Mouse (Mus musculus) forebrain, embryonic 14.5 days (tissue): ENCODE data around the gene Car8. TPM values are rescaled to one million over a fixed set of nuclear protein-coding genes. Genes with fewer than 3 reads are reported as not detected.

Experiments used
- ATAC-seq: fragments of 200-750 bp; cut with Nextera tagmentation; 2 replicates; pipeline ENCODE4 v1.8.0; 2017; ENCODE audit warnings: mild to moderate bottlenecking, moderate library complexity
- DNase-seq: peaks from one replicate; pipeline ENCODE4 v3.0.0-alpha.2; 2015; ENCODE audit warnings: low spot score
- H3K27ac ChIP-seq: fragments of 300-500 bp; sonication (generic); 2 replicates; pipeline ENCODE4 v1.5.1; 2014; ENCODE audit warnings: low read depth, mild to moderate bottlenecking, control low read depth, low read length, moderate library complexity
- H3K27me3 ChIP-seq: fragments of 300-500 bp; sonication (generic); replicated peaks from 2 replicates; pipeline ENCODE4 v1.6.1; 2014; ENCODE audit warnings: low read length, control low read depth, mixed read lengths; ENCODE audit not compliant: control insufficient read depth, insufficient read depth
- H3K36me3 ChIP-seq: fragments of 300-500 bp; sonication (generic); 2 replicates; pipeline ENCODE4 v1.6.1; 2014; ENCODE audit warnings: low read length, control low read depth; ENCODE audit not compliant: control insufficient read depth, insufficient read depth
- H3K4me1 ChIP-seq: fragments of 300-500 bp; sonication (generic); 2 replicates; pipeline ENCODE4 v1.6.1; 2014; ENCODE audit warnings: antibody characterized with exemption, low read length, control low read depth; ENCODE audit not compliant: control insufficient read depth, insufficient read depth
- H3K4me2 ChIP-seq: fragments of 300-500 bp; sonication (generic); 2 replicates; pipeline ENCODE4 v1.6.1; 2014; ENCODE audit warnings: mild to moderate bottlenecking, control low read depth, low read length
- H3K4me3 ChIP-seq: fragments of 300-500 bp; sonication (generic); 2 replicates; pipeline ENCODE4 v1.5.1; 2014; ENCODE audit warnings: low read depth, low read length, control low read depth
- H3K9ac ChIP-seq: fragments of 300-500 bp; sonication (generic); 2 replicates; pipeline ENCODE4 v1.6.1; 2014; ENCODE audit warnings: mild to moderate bottlenecking, low read length, control low read depth, moderate library complexity
- H3K9me3 ChIP-seq: fragments of 300-500 bp; sonication (generic); replicated peaks from 2 replicates; pipeline ENCODE4 v1.6.1; 2016; ENCODE audit warnings: low read length, control low read depth, mixed read lengths; ENCODE audit not compliant: control insufficient read depth
- WGBS: fragments of 180-500 bp; shearing (Covaris S2); extraction: QIAGEN DNeasy Blood & Tissue Kit; methylation state at CpG from one replicate; pipeline ENCODE4 v1.1.7; 2014; 5-methylcytosine and 5-hydroxymethylcytosine counted together
- polyA plus RNA-seq: library from polyadenylated mRNA; unstranded; fragments of >200 nt; fragmentation: Nextera tagmentation; extraction: Ambion mirVana; gene quantifications from 2 replicates; pipeline ENCODE4 v1.2.1, GENCODE M21; 2014

Car8 gene
- polyA plus RNA-seq, 1 experiment from 2014 or later = 2.8 TPM

DNA sequence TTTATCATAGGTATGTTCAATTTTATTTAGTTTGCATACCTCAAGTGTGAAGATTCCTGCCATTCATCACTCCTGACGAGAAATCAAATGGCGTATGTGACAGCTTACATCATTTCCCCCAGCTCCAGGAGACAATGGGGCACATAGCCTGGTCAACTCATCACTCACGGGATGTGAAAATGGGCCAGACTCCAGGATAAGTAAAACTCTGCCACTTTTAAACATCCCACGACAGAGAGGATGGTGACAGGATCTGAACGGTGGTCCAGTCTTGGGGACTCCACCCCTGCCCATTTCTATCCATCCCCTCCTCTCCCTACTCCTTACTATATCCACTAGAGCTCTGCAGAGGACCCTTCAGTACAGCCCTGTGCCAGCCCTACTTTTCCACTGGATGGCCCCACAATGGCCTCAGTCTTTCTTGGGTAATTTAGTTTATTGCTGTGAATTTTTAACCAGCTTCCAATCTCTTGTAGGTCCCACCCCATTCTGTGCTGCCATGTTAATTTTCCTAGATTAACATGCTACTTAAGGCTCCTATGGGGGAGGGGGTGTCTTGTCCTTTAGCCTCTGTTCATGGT lies 7.5 kb downstream of the Car8 start:
- Histone ChIP-seq H3K4me2 (no peak overlapping the region), H3K27ac (no peak overlapping the region), H3K9me3 (no peaks in the 10 kb centered on the region), H3K4me3 (no peak overlapping the region), H3K9ac (no peak overlapping the region), H3K4me1 (no peaks in the 10 kb centered on the region), H3K27me3 (no peaks in the 10 kb centered on the region), H3K36me3 (no peaks in the 10 kb centered on the region)
- no peak for ATAC-seq
- DNase-seq = no peak
- 92% methylated on average over 5 of the region's 5 CpGs for WGBS

- no peak overlapping the region for H3K9ac ChIP-seq
- H3K27me3 ChIP-seq = no peaks in the 10 kb centered on the region
- H3K9me3 ChIP-seq = no peaks in the 10 kb centered on the region
- ATAC-seq (no peak), DNase-seq (no peak)
- no peak overlapping the region for H3K27ac ChIP-seq
- 55% methylated on average over 3 of the region's 3 CpGs for WGBS
- H3K36me3 ChIP-seq = no peaks in the 10 kb centered on the region
- H3K4me3 ChIP-seq = no peak overlapping the region
- H3K4me2 ChIP-seq = no peak overlapping the region
- no peaks in the 10 kb centered on the region for H3K4me1 ChIP-seq
Observed at GRCm38 (mm10) chr4:8229661-8230298, 9.1 kb downstream of the Car8 start.

DNA sequence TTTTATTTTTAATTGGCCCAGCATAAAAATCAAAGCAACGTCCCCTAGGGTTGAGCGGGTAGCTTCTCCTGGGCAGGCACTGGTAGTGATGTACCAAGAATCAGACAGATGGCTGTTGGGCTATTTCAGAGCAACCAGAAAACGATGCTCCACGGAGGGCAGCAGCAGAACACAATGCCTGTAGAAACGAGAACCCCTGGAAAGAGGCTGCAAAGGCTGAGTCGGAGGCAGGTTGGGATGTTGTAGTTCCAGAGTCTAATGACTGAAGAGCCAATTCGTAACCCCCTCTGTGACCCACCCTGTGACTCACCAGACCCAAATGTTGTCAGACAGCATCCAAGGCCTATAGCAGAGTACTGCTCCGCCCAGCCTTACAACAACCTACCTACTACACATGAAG lies 19.9 kb downstream of the Car8 start:
- H3K36me3 ChIP-seq = no peaks in the 10 kb centered on the region
- no peak overlapping the region for H3K27ac ChIP-seq
- ATAC-seq = no peak
- DNase-seq = no peak
- no peak overlapping the region for H3K9ac ChIP-seq
- no peaks in the 10 kb centered on the region for H3K9me3 ChIP-seq
- no peak overlapping the region for H3K4me2 ChIP-seq
- H3K4me1 ChIP-seq = no peaks in the 10 kb centered on the region
- H3K27me3 ChIP-seq = no peaks in the 10 kb centered on the region
- WGBS = 81% methylated on average over 8 of the region's 8 CpGs
- no peak overlapping the region for H3K4me3 ChIP-seq

DNA sequence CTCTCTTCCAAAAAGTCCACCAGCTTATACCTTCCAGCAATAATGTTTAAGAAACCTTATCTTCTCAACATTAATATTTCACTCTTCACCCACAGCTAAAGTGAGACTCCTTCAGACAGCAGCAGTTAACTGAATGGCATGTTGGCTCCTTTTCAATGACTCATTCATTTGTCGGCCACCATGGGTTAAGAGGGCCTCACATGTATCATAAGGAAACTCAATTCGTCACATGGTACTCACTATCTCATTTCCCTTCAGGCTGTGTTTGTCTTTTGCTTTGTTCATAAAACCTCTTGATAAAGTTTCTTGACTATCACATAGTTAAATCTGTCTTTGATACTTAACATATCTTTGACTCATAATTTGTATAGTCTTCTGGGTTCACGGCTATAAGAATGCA lies 20.8 kb downstream of the Car8 start:
- WGBS = 76% methylated on average over 3 of the region's 3 CpGs
- Histone ChIP-seq H3K36me3 (no peaks in the 10 kb centered on the region), H3K9ac (no peak overlapping the region), H3K4me2 (no peak overlapping the region), H3K27me3 (no peaks in the 10 kb centered on the region), H3K4me3 (no peak overlapping the region), H3K9me3 (no peaks in the 10 kb centered on the region), H3K27ac (no peak overlapping the region), H3K4me1 (no peaks in the 10 kb centered on the region)
- ATAC-seq = no peak
- no peak for DNase-seq

DNA sequence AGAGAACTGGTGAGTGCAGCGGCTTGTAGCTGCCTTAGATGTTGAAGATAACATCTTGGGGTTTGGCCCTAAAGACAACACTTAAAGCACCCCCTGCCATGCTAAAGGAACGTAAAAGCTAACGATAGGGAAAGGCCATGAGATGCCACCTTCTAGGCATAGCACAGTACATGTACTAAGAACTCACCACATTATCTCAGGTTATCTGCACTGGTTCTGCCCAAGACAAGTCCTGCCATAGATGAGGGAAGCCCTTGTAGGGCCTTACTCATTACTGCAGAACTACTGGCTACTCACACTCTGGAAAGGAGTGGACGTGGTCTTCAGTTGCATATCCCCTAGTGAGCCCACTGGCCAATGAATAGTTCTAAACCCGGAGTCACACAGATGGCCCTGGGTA lies 21.6 kb downstream of the Car8 start:
- Histone ChIP-seq H3K9me3 (no peaks in the 10 kb centered on the region), H3K27ac (no peak overlapping the region), H3K4me3 (no peak overlapping the region), H3K36me3 (no peaks in the 10 kb centered on the region), H3K4me1 (no peaks in the 10 kb centered on the region), H3K4me2 (no peak overlapping the region), H3K9ac (no peak overlapping the region), H3K27me3 (no peaks in the 10 kb centered on the region)
- no peak for DNase-seq
- 88% methylated on average over 5 of the region's 5 CpGs for WGBS
- ATAC-seq = no peak

GRCm38 (mm10) chr4:8216551-8216950 lies 22.3 kb downstream of the Car8 start:
- ATAC-seq (peak; percentile 61), DNase-seq (no peak)
- no peak overlapping the region for H3K27ac ChIP-seq
- H3K36me3 ChIP-seq = no peaks in the 10 kb centered on the region
- no peak overlapping the region for H3K4me3 ChIP-seq
- H3K9me3 ChIP-seq = no peaks in the 10 kb centered on the region
- no peaks in the 10 kb centered on the region for H3K27me3 ChIP-seq
- 31% methylated on average over 6 of the region's 6 CpGs for WGBS
- no peaks in the 10 kb centered on the region for H3K4me1 ChIP-seq
- no peak overlapping the region for H3K4me2 ChIP-seq
- no peak overlapping the region for H3K9ac ChIP-seq

DNA sequence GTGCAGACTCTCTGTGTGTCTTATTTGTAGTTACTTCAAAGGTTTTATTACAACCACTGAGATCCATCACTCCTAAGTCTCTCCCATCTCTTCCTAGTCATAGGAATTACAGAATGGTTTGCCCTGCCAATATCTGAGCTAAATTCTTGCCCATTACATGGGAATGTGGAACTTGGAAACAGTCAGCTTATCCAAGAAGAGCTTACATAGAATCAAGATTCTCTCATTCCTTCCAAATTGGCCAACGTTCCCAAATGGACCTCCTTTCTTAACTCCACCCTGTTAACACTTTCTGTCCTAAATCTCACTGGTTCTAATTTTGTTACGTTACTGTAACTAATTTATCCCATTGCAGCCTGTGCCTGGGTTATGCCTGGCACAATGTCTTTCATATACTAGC lies 25.2 kb downstream of the Car8 start:
- no peak overlapping the region for H3K4me3 ChIP-seq
- no peaks in the 10 kb centered on the region for H3K27me3 ChIP-seq
- ATAC-seq = no peak
- H3K4me2 ChIP-seq = no peak overlapping the region
- no peak overlapping the region for H3K9ac ChIP-seq
- WGBS = 83% methylated on average over 2 of the region's 2 CpGs
- no peaks in the 10 kb centered on the region for H3K36me3 ChIP-seq
- H3K9me3 ChIP-seq = no peaks in the 10 kb centered on the region
- H3K4me1 ChIP-seq = no peaks in the 10 kb centered on the region
- no peak overlapping the region for H3K27ac ChIP-seq
- no peak for DNase-seq

DNA sequence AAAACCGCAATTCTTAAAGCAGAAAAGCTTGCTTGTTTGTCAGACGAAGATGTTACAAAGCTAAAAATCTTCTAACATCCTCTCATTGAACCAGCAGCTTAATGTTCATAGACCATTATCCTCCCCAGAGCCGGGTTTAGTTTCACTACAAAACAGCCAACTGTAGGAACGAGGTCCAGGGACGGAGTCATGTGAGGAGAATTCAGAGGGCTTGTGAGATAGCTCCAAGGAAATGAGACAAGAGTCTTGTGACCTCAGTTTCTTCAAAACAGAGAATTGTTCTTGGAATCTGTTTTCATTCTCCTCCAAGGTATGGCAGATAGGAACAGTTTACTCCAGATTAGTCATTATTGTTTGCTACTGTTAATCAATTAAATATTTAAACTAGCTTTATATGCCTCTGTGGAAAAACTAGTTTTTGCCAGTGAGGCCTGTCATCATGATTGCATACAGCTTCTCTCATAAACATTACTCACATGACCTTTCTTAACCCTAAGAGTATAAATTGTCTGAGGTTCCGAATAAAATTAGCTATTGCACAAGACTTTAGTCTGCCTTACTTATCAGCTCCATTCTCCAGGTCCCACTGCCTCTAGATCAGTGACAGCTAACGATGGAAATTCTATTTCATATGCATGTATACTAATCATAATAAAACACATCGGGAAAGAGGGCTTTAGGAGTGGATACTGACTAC lies 25.8 kb downstream of the Car8 start:
- no peaks in the 10 kb centered on the region for H3K27me3 ChIP-seq
- no peak overlapping the region for H3K4me2 ChIP-seq
- no peak overlapping the region for H3K27ac ChIP-seq
- no peak overlapping the region for H3K9ac ChIP-seq
- no peaks in the 10 kb centered on the region for H3K9me3 ChIP-seq
- H3K4me1 ChIP-seq = no peaks in the 10 kb centered on the region
- 82% methylated on average over 8 of the region's 8 CpGs for WGBS
- no peaks in the 10 kb centered on the region for H3K36me3 ChIP-seq
- ATAC-seq = no peak
- no peak for DNase-seq
- no peak overlapping the region for H3K4me3 ChIP-seq

GRCm38 (mm10) chr4:8210452-8210851 lies 28.4 kb downstream of the Car8 start:
- H3K4me3 ChIP-seq = no peak overlapping the region
- H3K4me2 ChIP-seq = no peak overlapping the region
- no peaks in the 10 kb centered on the region for H3K36me3 ChIP-seq
- H3K4me1 ChIP-seq = no peaks in the 10 kb centered on the region
- DNase-seq (no peak), ATAC-seq (no peak)
- no peaks in the 10 kb centered on the region for H3K9me3 ChIP-seq
- H3K27me3 ChIP-seq = no peaks in the 10 kb centered on the region
- H3K27ac ChIP-seq = no peak overlapping the region
- WGBS = 95% methylated on average over 2 of the region's 2 CpGs
- H3K9ac ChIP-seq = no peak overlapping the region
